Mouse (Mus musculus) liver, embryonic 14.5 days (tissue): Measurements from ENCODE around the gene Fcgr4. TPM values are rescaled to one million over a fixed set of nuclear protein-coding genes. Genes with fewer than 3 reads are reported as not detected.

Source experiments
- ATAC-seq: fragments of 200-750 bp; cut with Nextera tagmentation; 2 replicates; pipeline ENCODE4 v1.8.0; 2017; ENCODE audit warnings: moderate number of reproducible peaks, mild to moderate bottlenecking, moderate library complexity; ENCODE audit not compliant: insufficient read depth
- DNase-seq, 3 experiments: peaks; one replicate each; pipeline ENCODE4 v3.0.0-alpha.2; 2012 to 2013; ENCODE audit warnings: low read depth in 3 of 3, low spot score in 3 of 3
- H3K27ac ChIP-seq: fragments of 300-500 bp; sonication (generic); 2 replicates; pipeline ENCODE4 v1.5.1; 2014; ENCODE audit warnings: moderate library complexity, mild to moderate bottlenecking, control low read depth, inconsistent platforms
- H3K27me3 ChIP-seq: fragments of 300-500 bp; sonication (generic); 2 replicates; pipeline ENCODE4 v1.6.1; 2014; ENCODE audit warnings: mild to moderate bottlenecking, low read length, moderate library complexity; ENCODE audit not compliant: control insufficient read depth, insufficient read depth
- H3K36me3 ChIP-seq: fragments of 300-500 bp; sonication (generic); replicated peaks from 2 replicates; pipeline ENCODE4 v1.6.1; 2014; ENCODE audit warnings: low read depth; ENCODE audit not compliant: control insufficient read depth, insufficient read depth
- H3K4me1 ChIP-seq, 2 experiments: fragments of 200-500 bp in 1 of 2; fragments of 300-500 bp in 1 of 2; sonication (generic) in 1 of 2; replicated peaks; 2 replicates each; pipeline ENCODE4 v1.6.1; 2012 to 2014; ENCODE audit warnings: antibody characterized with exemption in 1 of 2, inconsistent platforms in 1 of 2, low read length in 1 of 2; ENCODE audit not compliant: control insufficient read depth in 2 of 2, insufficient read depth in 2 of 2
- H3K4me2 ChIP-seq: fragments of 300-500 bp; sonication (generic); 2 replicates; pipeline ENCODE4 v1.6.1; 2014; ENCODE audit warnings: low read depth, mild to moderate bottlenecking, control low read depth, moderate library complexity
- H3K4me3 ChIP-seq, 2 experiments: fragments of 200-500 bp in 1 of 2; fragments of 300-500 bp in 1 of 2; sonication (generic) in 1 of 2; 2 replicates each; pipeline ENCODE4 v1.5.1; 2012 to 2014; ENCODE audit warnings: low read depth in 2 of 2, low read length in 2 of 2, mild to moderate bottlenecking in 2 of 2, control low read depth in 1 of 2, inconsistent platforms in 1 of 2, moderate library complexity in 1 of 2; ENCODE audit not compliant: insufficient read depth in 1 of 2
- H3K9ac ChIP-seq: fragments of 300-500 bp; sonication (generic); replicated peaks from 2 replicates; pipeline ENCODE4 v1.6.1; 2014; ENCODE audit warnings: mild to moderate bottlenecking, control low read depth, moderate library complexity
- H3K9me3 ChIP-seq: fragments of 300-500 bp; sonication (generic); 2 replicates; pipeline ENCODE4 v1.6.1; 2016; ENCODE audit warnings: low read length, mixed read lengths; ENCODE audit not compliant: control insufficient read depth
- CTCF ChIP-seq: IDR thresholded peaks from 2 replicates; pipeline ENCODE4 v1.5.1; 2016; ENCODE audit warnings: antibody characterized with exemption, low read depth, control low read depth
- EP300 ChIP-seq: IDR thresholded peaks from 2 replicates; pipeline ENCODE4 v1.6.1; 2016; ENCODE audit warnings: antibody characterized with exemption, low read depth
- WGBS: fragments of 180-500 bp; shearing (Covaris S2); extraction: QIAGEN DNeasy Blood & Tissue Kit; methylation state at CpG from one replicate; pipeline ENCODE4 v1.1.7; 2014; ENCODE audit not compliant: insufficient replicate concordance; 5-methylcytosine and 5-hydroxymethylcytosine counted together
- polyA plus RNA-seq, 2 experiments: library from polyadenylated mRNA; depleted of rRNA in 1 of 2; stranded (reverse) in 1 of 2; unstranded in 1 of 2; fragments of >200 nt; fragmentation: Nextera tagmentation in 1 of 2; extraction: Ambion mirVana in 1 of 2; gene quantifications; 2 replicates each; pipeline versions ENCODE4 v1.2.1 to v1.2.3; 2012 to 2014

Gene Fcgr4
- polyA plus RNA-seq, 2 experiments: 1.7 to 2.6 TPM

GRCm38 (mm10) chr1:170996034-170996433 is 22.7 kb upstream of the Fcgr4 start:
- ATAC-seq (no peak), DNase-seq (no peak)
- Histone ChIP-seq H3K4me3 (no peak overlapping the region), H3K27me3 (no peaks in the 10 kb centered on the region), H3K9me3 (no peaks in the 10 kb centered on the region), H3K4me1 (no peaks in the 10 kb centered on the region), H3K9ac (no peak overlapping the region), H3K36me3 (no peaks in the 10 kb centered on the region), H3K4me2 (no peak overlapping the region), H3K27ac (no peak overlapping the region)
- 45% methylated on average over 3 of the region's 3 CpGs for WGBS
- TF ChIP-seq EP300 (no peak), CTCF (no peak)

GRCm38 (mm10) chr1:170996753-170997152 is 22.0 kb upstream of the Fcgr4 start:
- H3K4me3 ChIP-seq: no peak overlapping the region

GRCm38 (mm10) chr1:170997756-170998655 is 20.7 kb upstream of the Fcgr4 start:
- ATAC-seq (peak; percentile 50; the same call in 1 of the 2 replicates), DNase-seq (peak in 1 of 3 experiments; percentile 17)
- Histone ChIP-seq H3K27me3 (no peaks in the 10 kb centered on the region), H3K4me2 (peak overlapping the region; percentile 40), H3K36me3 (no peaks in the 10 kb centered on the region), H3K27ac (no peak overlapping the region), H3K9ac (no peak overlapping the region), H3K4me3 (peak overlapping the region in 1 of 2 experiments; percentile 37; a peak in 2 of 4 replicates), H3K4me1 (no peaks in the 10 kb centered on the region), H3K9me3 (no peaks in the 10 kb centered on the region)
- no peak for TF ChIP-seq CTCF
- no peak for TF ChIP-seq EP300
- WGBS: 19% methylated on average over 21 of the region's 21 CpGs

More at GRCm38 (mm10) chr1:170996753-170997152, 22.0 kb upstream of the Fcgr4 start:
- H3K9me3 ChIP-seq: no peaks in the 10 kb centered on the region
- no peak for TF ChIP-seq EP300
- TF ChIP-seq CTCF: peak; percentile 77
- H3K36me3 ChIP-seq: no peaks in the 10 kb centered on the region
- no peak overlapping the region for H3K4me2 ChIP-seq
- DNase-seq (peak in 1 of 3 experiments; percentile 31), ATAC-seq (no peak)
- 16% methylated on average over 3 of the region's 3 CpGs for WGBS
- H3K4me1 ChIP-seq: no peaks in the 10 kb centered on the region
- H3K27me3 ChIP-seq: no peaks in the 10 kb centered on the region
- H3K9ac ChIP-seq: no peak overlapping the region
- H3K27ac ChIP-seq: no peak overlapping the region

- H3K9ac ChIP-seq: no peak overlapping the region
- no peaks in the 10 kb centered on the region for H3K9me3 ChIP-seq
- no peak for TF ChIP-seq CTCF
- TF ChIP-seq EP300: no peak
- ATAC-seq (no peak), DNase-seq (no peak)
- no peak overlapping the region for H3K4me2 ChIP-seq
- no peaks in the 10 kb centered on the region for H3K36me3 ChIP-seq
- no peak overlapping the region for H3K4me3 ChIP-seq
- no peaks in the 10 kb centered on the region for H3K27me3 ChIP-seq
- no peaks in the 10 kb centered on the region for H3K4me1 ChIP-seq
- H3K27ac ChIP-seq: no peak overlapping the region
Observed at GRCm38 (mm10) chr1:170999811-171000210, 18.9 kb upstream of the Fcgr4 start.

- Histone ChIP-seq H3K4me2 (no peak overlapping the region), H3K27ac (no peak overlapping the region), H3K9ac (no peak overlapping the region), H3K36me3 (no peaks in the 10 kb centered on the region), H3K27me3 (no peaks in the 10 kb centered on the region), H3K9me3 (no peaks in the 10 kb centered on the region; the same call in 1 of the 2 replicates), H3K4me1 (no peaks in the 10 kb centered on the region), H3K4me3 (no peak overlapping the region)
- DNase-seq: no peak
- ATAC-seq: no peak
- 44% methylated on average over 6 of the region's 6 CpGs for WGBS
- TF ChIP-seq CTCF (no peak), EP300 (no peak)
Observed at GRCm38 (mm10) chr1:171005081-171005480, 13.6 kb upstream of the Fcgr4 start.
